20 mouse cellular contexts compared by ENCODE assay signal in the genomic region with DNA sequence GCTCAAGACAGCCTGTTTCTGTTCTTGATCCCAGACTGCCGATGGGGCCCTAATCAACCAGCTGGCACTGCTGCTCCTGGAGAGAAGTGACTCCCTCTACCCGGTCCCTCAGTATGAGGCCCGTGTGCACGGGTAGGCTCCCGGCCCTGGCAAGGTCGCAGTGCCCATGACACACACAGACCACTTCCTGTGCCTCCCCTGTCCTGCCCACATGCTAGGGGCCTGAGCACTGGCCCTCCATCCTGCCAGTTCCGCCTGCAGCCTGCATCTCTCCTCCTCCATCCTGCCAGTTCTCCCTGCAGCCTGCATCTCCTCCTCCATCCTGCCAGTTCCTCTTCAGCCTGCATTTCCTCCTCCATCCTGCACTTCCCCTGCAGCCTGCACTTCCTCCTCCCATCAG. TPM values are rescaled to one million over a fixed set of nuclear protein-coding genes. Genes with fewer than 3 reads are reported as not detected.
DNase-seq lines count a peak whose midpoint lies in the region; ATAC-seq and TF ChIP-seq lines count a peak whose summit lies in the region.
"Had no signal": no experiment of that assay in that cellular context is flagged by ENCODE, and none has a peak within 500 bp of the region (broad histone marks: within the 10 kb centered on the region; RNA-seq: fewer than 3 reads in every experiment).

No protein-coding gene starts in this region.

- H3K9me3 ChIP-seq in hindbrain, embryonic 10.5 days: no peaks in the 10 kb centered on the region
- H3K9me3 ChIP-seq in hindbrain, embryonic 12.5 days (replicated peaks): no peaks in the 10 kb centered on the region
- no peaks in the 10 kb centered on the region for H3K9me3 ChIP-seq in megakaryocyte, embryonic 14.5 days
- no peaks in the 10 kb centered on the region for H3K9me3 ChIP-seq in heart, embryonic 12.5 days (replicated peaks)
- H3K9me3 ChIP-seq: forebrain, embryonic 13.5 days; intestine, embryonic 15.5 days had no signal

- TF ChIP-seq CTCF in lung, adult 2 months (IDR thresholded peaks at IDR 0.05; ENCODE audit: insufficient read depth, low read length): no peak

- H3K27ac ChIP-seq in hindbrain, embryonic 10.5 days: 0 out of 2 replicates have a peak overlapping the region, but pooled peaks have one; percentile 35
- no peak overlapping the region for H3K27ac ChIP-seq in hindbrain, embryonic 12.5 days
- H3K27ac ChIP-seq in heart, embryonic 12.5 days (ENCODE audit: poor library complexity, severe bottlenecking): no peak overlapping the region
- H3K27ac ChIP-seq: forebrain, embryonic 13.5 days; hindbrain, embryonic 14.5 days; intestine, embryonic 15.5 days had no signal

- H3K4me3 ChIP-seq in hindbrain, embryonic 10.5 days: no peak overlapping the region
- no peak overlapping the region for H3K4me3 ChIP-seq in hindbrain, embryonic 12.5 days
- H3K4me3 ChIP-seq in megakaryocyte, embryonic 14.5 days (replicated peaks): peak overlapping the region; percentile 62
- H3K4me3 ChIP-seq in heart, embryonic 12.5 days: no peak overlapping the region
- no peak overlapping the region for H3K4me3 ChIP-seq in lung, adult 2 months (replicated peaks; ENCODE audit: extremely low read depth, low read depth, low read length)
- H3K4me3 ChIP-seq: forebrain, embryonic 13.5 days; intestine, embryonic 15.5 days had no signal

- no peaks in the 10 kb centered on the region for H3K27me3 ChIP-seq in hindbrain, embryonic 10.5 days (ENCODE audit: insufficient read depth, poor library complexity, severe bottlenecking)
- no peaks in the 10 kb centered on the region for H3K27me3 ChIP-seq in hindbrain, embryonic 12.5 days
- H3K27me3 ChIP-seq in megakaryocyte, embryonic 14.5 days (replicated peaks): no peaks in the 10 kb centered on the region
- no peaks in the 10 kb centered on the region for H3K27me3 ChIP-seq in heart, embryonic 12.5 days (replicated peaks)
- H3K27me3 ChIP-seq: forebrain, embryonic 13.5 days; intestine, embryonic 15.5 days had no signal

- TF ChIP-seq POLR2A in lung, adult 2 months (IDR thresholded peaks at IDR 0.05; ENCODE audit: borderline replicate concordance, extremely low read depth, low read depth, low read length): no peak

- no peak overlapping the region for H3K4me2 ChIP-seq in hindbrain, embryonic 12.5 days (replicated peaks)
- H3K4me2 ChIP-seq in heart, embryonic 12.5 days: no peak overlapping the region
- H3K4me2 ChIP-seq: forebrain, embryonic 13.5 days; hindbrain, embryonic 14.5 days; intestine, embryonic 15.5 days had no signal

- WGBS in hindbrain, embryonic 10.5 days: 86% methylated on average over 7 of the region's 7 CpGs
- 84% methylated on average over 7 of the region's 7 CpGs for WGBS in hindbrain, embryonic 12.5 days
- WGBS in heart, embryonic 12.5 days: 80% methylated on average over 7 of the region's 7 CpGs
- WGBS in lung, adult 2 months: 54% methylated on average over 7 of the region's 7 CpGs

- no peak for ATAC-seq in hindbrain, embryonic 12.5 days (ENCODE audit: low FRiP score)
- ATAC-seq in granulocyte monocyte progenitor cell, adult 5-6 weeks (replicated peaks; ENCODE audit: poor library complexity, severe bottlenecking): peak; percentile 58
- ATAC-seq in heart, embryonic 12.5 days (ENCODE audit: insufficient number of reproducible peaks, low FRiP score): no peak
- ATAC-seq: CD4-positive, CD25-positive, alpha-beta regulatory T cell, adult 4 months; forebrain, embryonic 13.5 days; forebrain, postnatal 0 days; intestine, embryonic 15.5 days had no signal

- H3K36me3 ChIP-seq in hindbrain, embryonic 10.5 days: peaks cover 54% of the 10 kb centered on the region
- H3K36me3 ChIP-seq in hindbrain, embryonic 12.5 days: peaks cover 27% of the 10 kb centered on the region
- peaks cover 77% of the 10 kb centered on the region for H3K36me3 ChIP-seq in megakaryocyte, embryonic 14.5 days (replicated peaks; ENCODE audit: low read length)
- peaks cover 23% of the 10 kb centered on the region for H3K36me3 ChIP-seq in heart, embryonic 12.5 days

- H3K9ac ChIP-seq in hindbrain, embryonic 12.5 days: no peak overlapping the region
- H3K9ac ChIP-seq in heart, embryonic 12.5 days: no peak overlapping the region
- H3K9ac ChIP-seq: forebrain, embryonic 13.5 days; forebrain, postnatal 0 days; hindbrain, embryonic 14.5 days; intestine, embryonic 15.5 days had no signal

- no peak for DNase-seq in hindbrain, embryonic 10.5 days (ENCODE audit: low spot score)
- peak; percentile 77 for DNase-seq in 416B (ENCODE audit: low read depth)
- DNase-seq in cerebellum, adult 8-10 months: no peak
- DNase-seq in lung, adult 2 months: no peak
- DNase-seq: adrenal gland, postnatal 10 days; cerebellum, adult 11-12 months; cerebellum, postnatal 10 days; forebrain, postnatal 0 days; gastrocnemius, postnatal 14 days; heart, postnatal 10 days; heart, postnatal 4 days had no signal

- peaks cover 20% of the 10 kb centered on the region for H3K4me1 ChIP-seq in hindbrain, embryonic 10.5 days (replicated peaks)
- peaks cover 8% of the 10 kb centered on the region for H3K4me1 ChIP-seq in hindbrain, embryonic 12.5 days
- H3K4me1 ChIP-seq in megakaryocyte, embryonic 14.5 days: peaks cover 37% of the 10 kb centered on the region
- peaks cover 10% of the 10 kb centered on the region; the same call in 1 of the 2 replicates for H3K4me1 ChIP-seq in heart, embryonic 12.5 days (replicated peaks)
- no peaks in the 10 kb centered on the region for H3K4me1 ChIP-seq in lung, adult 2 months (ENCODE audit: control insufficient read depth, insufficient read depth, low read length)

RNA-seq across cellular contexts. Expression of a gene that starts 11.9 kb away (rescaled TPM):
- polyA plus RNA-seq in hindbrain, embryonic 10.5 days (2016; fragmentation: Nextera tagmentation; extraction: Ambion mirVana): 13.5 and 16.9 TPM in 2 replicates
- 14.9 and 15.6 TPM in 2 replicates for polyA plus RNA-seq in hindbrain, embryonic 12.5 days (2016; fragmentation: Nextera tagmentation; extraction: Ambion mirVana)
- total RNA-seq in granulocyte monocyte progenitor cell, adult 5-6 weeks (2014; fragmentation: Nextera tagmentation): 18.2 and 23.9 TPM in 2 replicates
- 5.7 and 6.3 TPM in 2 replicates for total RNA-seq in granulocyte monocyte progenitor cell, adult 5-6 weeks (2017)
- 26.2 and 36.4 TPM in 2 replicates for polyA plus RNA-seq in megakaryocyte, embryonic 14.5 days (2012; ENCODE audit: insufficient read depth, low replicate concordance)
- 7.3 and 9.9 TPM in 2 replicates for polyA plus RNA-seq in heart, embryonic 12.5 days (2016; fragmentation: Nextera tagmentation; extraction: Ambion mirVana)
- polyA plus RNA-seq in lung, adult 2 months (2012; rRNA removed): 50.6 and 66.2 TPM in 2 replicates

RNA-seq across cellular contexts. Expression of a gene that starts 54.2 kb away (rescaled TPM):
- polyA plus RNA-seq in hindbrain, embryonic 10.5 days (2016; fragmentation: Nextera tagmentation; extraction: Ambion mirVana): 0.15 and 0.27 TPM in 2 replicates
- polyA plus RNA-seq in hindbrain, embryonic 12.5 days (2016; fragmentation: Nextera tagmentation; extraction: Ambion mirVana): 0.32 and 0.36 TPM in 2 replicates
- not detected in 2 replicates for total RNA-seq in granulocyte monocyte progenitor cell, adult 5-6 weeks (2014; fragmentation: Nextera tagmentation)
- total RNA-seq in granulocyte monocyte progenitor cell, adult 5-6 weeks (2017): not detected in 2 replicates
- polyA plus RNA-seq in megakaryocyte, embryonic 14.5 days (2012; ENCODE audit: insufficient read depth, low replicate concordance): not detected in 2 replicates
- 0.24 and 0.33 TPM in 2 replicates for polyA plus RNA-seq in heart, embryonic 12.5 days (2016; fragmentation: Nextera tagmentation; extraction: Ambion mirVana)
- 0.10 and 0.14 TPM in 2 replicates for polyA plus RNA-seq in lung, adult 2 months (2012; rRNA removed)
- total RNA-seq: MEL had no signal
- polyA plus RNA-seq: CD4-positive, CD25-positive, alpha-beta regulatory T cell, adult 4 months had no signal
